Mouse (Mus musculus) spleen, adult 2 months (tissue): ENCODE data around the gene Epas1.

Experiments
- CTCF ChIP-seq: fragments of 200-500 bp; IDR thresholded peaks from 2 replicates; pipeline ENCODE4 v1.5.1; 2011; ENCODE audit warnings: mild to moderate bottlenecking, inconsistent platforms; ENCODE audit not compliant: insufficient read depth, insufficient read length, insufficient replicate concordance; ENCODE audit errors: extremely low read depth
- POLR2A ChIP-seq: fragments of 200-500 bp; IDR thresholded peaks from 2 replicates; pipeline ENCODE4 v1.6.1; 2011; ENCODE audit warnings: low read depth, low read length, inconsistent platforms

- TF ChIP-seq CTCF (no peak), POLR2A (no peak)
Measured at GRCm38 (mm10) chr17:86872643-86873042, 119.1 kb downstream of the Epas1 start.
